Mouse (Mus musculus) E14TG2a.4 (cell line): ENCODE data around the gene Crat.

Experiments
- CTCF ChIP-seq: conservative IDR thresholded peaks from 2 replicates; pipeline ENCODE4 v1.5.1; 2014; ENCODE audit warnings: low read length
- NANOG ChIP-seq: IDR thresholded peaks from 2 replicates; pipeline ENCODE4 v1.6.1; 2014; ENCODE audit warnings: borderline replicate concordance, low read length, mixed read lengths
- POU5F1 ChIP-seq: IDR thresholded peaks from 2 replicates; pipeline ENCODE4 v1.6.1; 2014; ENCODE audit warnings: low read length, borderline replicate concordance

DNA sequence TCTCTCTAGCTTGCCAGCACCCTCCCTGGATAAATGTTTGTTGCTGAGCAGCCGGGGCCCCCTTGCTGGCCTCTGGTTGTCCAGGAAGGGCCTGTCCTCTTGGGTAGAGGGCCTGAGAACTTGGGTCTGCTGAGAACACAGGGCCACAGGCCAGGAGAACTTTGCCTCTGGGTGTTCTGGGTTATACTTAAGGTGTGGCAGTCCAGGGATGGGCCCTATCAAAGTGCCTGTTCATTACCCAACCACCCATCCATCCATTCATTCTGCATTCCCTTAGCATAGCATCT, 22.3 kb downstream of the Crat start:
- no peak for TF ChIP-seq CTCF
- no peak for TF ChIP-seq NANOG
- no peak for TF ChIP-seq POU5F1
